Mouse (Mus musculus): ENCODE results near the gene Ugt1a7c. TPM values are rescaled to one million over a fixed set of nuclear protein-coding genes. Genes with fewer than 3 reads are reported as not detected.

The Ugt1a7c gene
- total and polyA plus RNA-seq, 3 experiments = 2.2 to 15.3 (median 11.1) TPM

DNA sequence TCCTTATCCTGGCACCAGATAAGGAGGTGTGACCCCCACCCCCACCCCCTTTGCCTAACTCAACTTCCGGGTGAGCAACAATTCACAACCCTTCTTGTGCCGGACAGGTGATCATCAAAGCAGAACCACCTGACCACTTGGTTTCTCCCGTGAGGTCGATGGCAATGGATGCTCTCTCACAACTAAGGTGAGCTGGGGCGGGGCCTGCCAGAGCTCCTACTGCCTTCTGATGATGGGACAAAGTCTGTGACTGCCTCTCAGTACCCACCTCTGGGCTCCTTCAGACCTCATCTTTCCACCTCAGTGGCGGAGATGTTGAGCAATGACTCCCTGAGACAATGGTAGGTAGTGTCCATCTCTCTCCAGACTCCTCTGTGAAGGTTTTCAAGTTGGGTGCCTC, 151.0 kb downstream of the Ugt1a7c start:
- no peak for TF ChIP-seq TCF12 (IDR thresholded peaks at IDR 0.05; ENCODE audit: low read depth, low read length)
- TF ChIP-seq EP300 (IDR thresholded peaks at IDR 0.05; ENCODE audit: low read length) = no peak
- no peak for TF ChIP-seq UBTF (IDR thresholded peaks at IDR 0.05; ENCODE audit: low read depth, low read length)
- TF ChIP-seq USF1 (IDR thresholded peaks at IDR 0.05; ENCODE audit: low read depth, low read length) = no peak
- no peak for TF ChIP-seq RCOR1 (conservative IDR thresholded peaks at IDR 0.05; ENCODE audit: low read depth, low read length)
- no peak for TF ChIP-seq RAD21 (IDR thresholded peaks at IDR 0.05; ENCODE audit: low read depth, low read length)
- no peak for TF ChIP-seq ZNF384 (IDR thresholded peaks at IDR 0.05; ENCODE audit: low read depth, low read length)
- TF ChIP-seq POLR2AphosphoS2 (IDR thresholded peaks at IDR 0.05; ENCODE audit: low read depth, low read length) = no peak
- no peak for TF ChIP-seq ELF1 (IDR thresholded peaks at IDR 0.05; ENCODE audit: low read depth, low read length)
- no peak for TF ChIP-seq MYC (IDR thresholded peaks at IDR 0.05; ENCODE audit: low read depth, low read length)
- no peak for TF ChIP-seq NRF1 (IDR thresholded peaks at IDR 0.05; ENCODE audit: low read depth, low read length)
- TF ChIP-seq GABPA (IDR thresholded peaks at IDR 0.05; ENCODE audit: insufficient replicate concordance, low read depth, low read length) = no peak
- TF ChIP-seq MAFK (IDR thresholded peaks at IDR 0.05; ENCODE audit: insufficient replicate concordance, low read length) = no peak
- no peak for TF ChIP-seq PAX5 (IDR thresholded peaks at IDR 0.05; ENCODE audit: low read length)
- TF ChIP-seq HCFC1 (IDR thresholded peaks at IDR 0.05; ENCODE audit: low read depth, low read length) = no peak
- TF ChIP-seq IRF4 (IDR thresholded peaks at IDR 0.05; ENCODE audit: low read depth, low read length) = no peak
- TF ChIP-seq SIN3A (IDR thresholded peaks at IDR 0.05; ENCODE audit: low read length) = no peak
- Histone ChIP-seq H3K4me2 (ENCODE audit: insufficient read depth, low read depth, poor library complexity, severe bottlenecking) (no peak overlapping the region), H3K9me3 (replicated peaks; ENCODE audit: low read length) (peaks cover 72% of the 10 kb centered on the region), H3K79me2 (replicated peaks; ENCODE audit: control insufficient read depth, extremely low read depth, insufficient read depth, poor library complexity, severe bottlenecking) (no peaks in the 10 kb centered on the region), H3K27me3 (replicated peaks) (peaks cover 9% of the 10 kb centered on the region), H3K36me3 (replicated peaks in 1 of 2; ENCODE audit: control insufficient read depth in 1 of 2, insufficient read depth in 1 of 2, low read length in 1 of 2) (no peaks in the 10 kb centered on the region), H3K9ac (ENCODE audit: insufficient read depth, low read depth) (no peak overlapping the region), H3K4me1 (ENCODE audit: control insufficient read depth in 1 of 2, insufficient read depth in 2 of 2) (no peaks in the 10 kb centered on the region), H3K4me3 (replicated peaks in 1 of 3; ENCODE audit: low read depth in 2 of 3, low read length in 2 of 3, poor library complexity in 1 of 3) (no peak overlapping the region), H3K27ac (ENCODE audit: insufficient read depth, low read depth) (no peak overlapping the region)
- DNase-seq (ENCODE audit: extremely low read depth) = no peak
- in situ Hi-C loops (cut with MboI; ENCODE audit: low pct_ligation_motif_present, low pct_unique_long_range_greater_than_20kb, low sequenced_read_pairs) = no loop called here
- dilution Hi-C loops (cut with MboI; ENCODE audit: extremely low pct_ligation_motif_present, extremely low pct_unique_long_range_greater_than_20kb, low sequenced_read_pairs) = no loop called here

DNA sequence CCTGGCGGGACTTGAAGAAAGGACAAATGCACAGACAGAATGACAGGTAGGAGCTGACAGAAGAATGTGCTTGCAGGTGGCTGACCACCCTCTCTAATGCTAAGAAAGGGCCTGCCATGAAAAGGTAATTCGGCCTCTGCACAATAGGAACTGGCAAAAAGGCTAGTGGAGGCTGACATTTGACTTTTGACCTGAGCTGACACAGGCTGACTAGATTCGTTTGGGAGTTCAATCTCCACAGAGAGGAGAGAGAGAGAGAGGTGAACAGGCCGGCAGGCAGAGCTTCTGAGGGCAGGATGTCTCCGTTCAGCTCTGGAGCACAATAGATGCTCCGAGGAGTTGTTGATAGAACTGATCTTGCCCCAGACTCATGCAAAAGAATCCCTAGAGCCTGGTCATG, 151.5 kb downstream of the Ugt1a7c start:
- Histone ChIP-seq H3K4me1 (ENCODE audit: control insufficient read depth in 1 of 2, insufficient read depth in 2 of 2) (no peaks in the 10 kb centered on the region), H3K27me3 (replicated peaks) (peaks cover 10% of the 10 kb centered on the region), H3K9me3 (replicated peaks; ENCODE audit: low read length) (peaks cover 75% of the 10 kb centered on the region), H3K27ac (ENCODE audit: insufficient read depth, low read depth) (no peak overlapping the region), H3K4me2 (ENCODE audit: insufficient read depth, low read depth, poor library complexity, severe bottlenecking) (no peak overlapping the region), H3K9ac (ENCODE audit: insufficient read depth, low read depth) (no peak overlapping the region), H3K79me2 (replicated peaks; ENCODE audit: control insufficient read depth, extremely low read depth, insufficient read depth, poor library complexity, severe bottlenecking) (no peaks in the 10 kb centered on the region), H3K4me3 (replicated peaks in 1 of 3; ENCODE audit: low read depth in 2 of 3, low read length in 2 of 3, poor library complexity in 1 of 3) (no peak overlapping the region), H3K36me3 (replicated peaks in 1 of 2; ENCODE audit: control insufficient read depth in 1 of 2, insufficient read depth in 1 of 2, low read length in 1 of 2) (no peaks in the 10 kb centered on the region)
- DNase-seq (ENCODE audit: extremely low read depth) = no peak
- dilution Hi-C loops (cut with MboI; ENCODE audit: extremely low pct_ligation_motif_present, extremely low pct_unique_long_range_greater_than_20kb, low sequenced_read_pairs) = no loop called here
- in situ Hi-C loops (cut with MboI; ENCODE audit: low pct_ligation_motif_present, low pct_unique_long_range_greater_than_20kb, low sequenced_read_pairs) = no loop called here
- no peak for TF ChIP-seq SIN3A (IDR thresholded peaks at IDR 0.05; ENCODE audit: low read length)
- no peak for TF ChIP-seq NELFE (IDR thresholded peaks at IDR 0.05; ENCODE audit: low read depth, low read length)
- no peak for TF ChIP-seq NRF1 (IDR thresholded peaks at IDR 0.05; ENCODE audit: low read depth, low read length)
- no peak for TF ChIP-seq ZMIZ1 (IDR thresholded peaks at IDR 0.05; ENCODE audit: low read depth, low read length)
- TF ChIP-seq SMC3 (IDR thresholded peaks at IDR 0.05; ENCODE audit: low read depth, low read length) = no peak
- no peak for TF ChIP-seq GABPA (IDR thresholded peaks at IDR 0.05; ENCODE audit: insufficient replicate concordance, low read depth, low read length)
- no peak for TF ChIP-seq TBP (conservative IDR thresholded peaks at IDR 0.05; ENCODE audit: low read depth, low read length)
- no peak for TF ChIP-seq RAD21 (IDR thresholded peaks at IDR 0.05; ENCODE audit: low read depth, low read length)

All from CH12.LX (cell line).